Mouse (Mus musculus) embryo, embryonic 11.5 days (tissue): ENCODE data around the gene Prpf19.

Experiments
- DNase-seq: peaks from one replicate; pipeline ENCODE4 v3.0.0-alpha.2; 2012; ENCODE audit warnings: low read depth, low spot score

The Prpf19 gene

GRCm38 (mm10) chr19:10895708-10896107 is 677 bp downstream of the Prpf19 start:
- no peak for DNase-seq

- DNase-seq = no peak
These were observed 1.8 kb downstream of the Prpf19 start for GRCm38 (mm10) chr19:10896849-10897248.

GRCm38 (mm10) chr19:10897491-10897890 is 2.5 kb downstream of the Prpf19 start:
- no peak for DNase-seq

GRCm38 (mm10) chr19:10900315-10900714 is 5.3 kb downstream of the Prpf19 start:
- DNase-seq = no peak

- no peak for DNase-seq
These were observed 6.0 kb downstream of the Prpf19 start for GRCm38 (mm10) chr19:10901046-10901445.

GRCm38 (mm10) chr19:10904512-10904911 is 9.5 kb downstream of the Prpf19 start:
- no peak for DNase-seq

GRCm38 (mm10) chr19:10904927-10905727 is 10.1 kb downstream of the Prpf19 start:
- DNase-seq = no peak

- DNase-seq = no peak
These were observed 10.6 kb downstream of the Prpf19 start for GRCm38 (mm10) chr19:10905728-10906000.

GRCm38 (mm10) chr19:10907891-10908290 is 12.9 kb downstream of the Prpf19 start:
- DNase-seq = no peak

- DNase-seq = no peak
These were observed 14.2 kb downstream of the Prpf19 start for GRCm38 (mm10) chr19:10909087-10909721.

GRCm38 (mm10) chr19:10914291-10914690 is 19.3 kb downstream of the Prpf19 start:
- no peak for DNase-seq

- DNase-seq = no peak
These were observed 19.8 kb downstream of the Prpf19 start for GRCm38 (mm10) chr19:10914870-10915269.

GRCm38 (mm10) chr19:10916506-10916905 is 21.5 kb downstream of the Prpf19 start:
- no peak for DNase-seq

- no peak for DNase-seq
These were observed 23.4 kb downstream of the Prpf19 start for GRCm38 (mm10) chr19:10918321-10918991.

- DNase-seq = no peak
These were observed 25.5 kb downstream of the Prpf19 start, which contains the start of gene Zp1 for GRCm38 (mm10) chr19:10920532-10920931. Zp1 (minus strand) TSS chr19:10920632.

GRCm38 (mm10) chr19:10921058-10921457 is 26.0 kb downstream of the Prpf19 start:
- no peak for DNase-seq

GRCm38 (mm10) chr19:10924220-10924619 is 29.2 kb downstream of the Prpf19 start:
- DNase-seq = no peak

GRCm38 (mm10) chr19:10926123-10926621 is 31.1 kb downstream of the Prpf19 start:
- no peak for DNase-seq

- DNase-seq = no peak
These were observed 31.6 kb downstream of the Prpf19 start for GRCm38 (mm10) chr19:10926666-10927065.

- DNase-seq = no peak
These were observed 35.6 kb downstream of the Prpf19 start for GRCm38 (mm10) chr19:10930641-10931040.

GRCm38 (mm10) chr19:10935029-10935428 is 40.0 kb downstream of the Prpf19 start:
- DNase-seq = no peak

- DNase-seq = no peak
These were observed 41.0 kb downstream of the Prpf19 start for GRCm38 (mm10) chr19:10936077-10936476.
